Mouse (Mus musculus) forebrain, embryonic 14.5 days (tissue): ENCODE data around the gene Vsig2. TPM values are rescaled to one million over a fixed set of nuclear protein-coding genes. Genes with fewer than 3 reads are reported as not detected.

Experiments used
- ATAC-seq: fragments of 200-750 bp; cut with Nextera tagmentation; 2 replicates; pipeline ENCODE4 v1.8.0; 2017; ENCODE audit warnings: mild to moderate bottlenecking, moderate library complexity
- DNase-seq: peaks from one replicate; pipeline ENCODE4 v3.0.0-alpha.2; 2015; ENCODE audit warnings: low spot score
- H3K27ac ChIP-seq: fragments of 300-500 bp; sonication (generic); 2 replicates; pipeline ENCODE4 v1.5.1; 2014; ENCODE audit warnings: low read depth, mild to moderate bottlenecking, control low read depth, low read length, moderate library complexity
- H3K27me3 ChIP-seq: fragments of 300-500 bp; sonication (generic); replicated peaks from 2 replicates; pipeline ENCODE4 v1.6.1; 2014; ENCODE audit warnings: low read length, control low read depth, mixed read lengths; ENCODE audit not compliant: control insufficient read depth, insufficient read depth
- H3K36me3 ChIP-seq: fragments of 300-500 bp; sonication (generic); 2 replicates; pipeline ENCODE4 v1.6.1; 2014; ENCODE audit warnings: low read length, control low read depth; ENCODE audit not compliant: control insufficient read depth, insufficient read depth
- H3K4me1 ChIP-seq: fragments of 300-500 bp; sonication (generic); 2 replicates; pipeline ENCODE4 v1.6.1; 2014; ENCODE audit warnings: antibody characterized with exemption, low read length, control low read depth; ENCODE audit not compliant: control insufficient read depth, insufficient read depth
- H3K4me2 ChIP-seq: fragments of 300-500 bp; sonication (generic); 2 replicates; pipeline ENCODE4 v1.6.1; 2014; ENCODE audit warnings: mild to moderate bottlenecking, control low read depth, low read length
- H3K4me3 ChIP-seq: fragments of 300-500 bp; sonication (generic); 2 replicates; pipeline ENCODE4 v1.5.1; 2014; ENCODE audit warnings: low read depth, low read length, control low read depth
- H3K9ac ChIP-seq: fragments of 300-500 bp; sonication (generic); 2 replicates; pipeline ENCODE4 v1.6.1; 2014; ENCODE audit warnings: mild to moderate bottlenecking, low read length, control low read depth, moderate library complexity
- H3K9me3 ChIP-seq: fragments of 300-500 bp; sonication (generic); replicated peaks from 2 replicates; pipeline ENCODE4 v1.6.1; 2016; ENCODE audit warnings: low read length, control low read depth, mixed read lengths; ENCODE audit not compliant: control insufficient read depth
- WGBS: fragments of 180-500 bp; shearing (Covaris S2); extraction: QIAGEN DNeasy Blood & Tissue Kit; methylation state at CpG from one replicate; pipeline ENCODE4 v1.1.7; 2014; 5-methylcytosine and 5-hydroxymethylcytosine counted together
- polyA plus RNA-seq: library from polyadenylated mRNA; unstranded; fragments of >200 nt; fragmentation: Nextera tagmentation; extraction: Ambion mirVana; gene quantifications from 2 replicates; pipeline ENCODE4 v1.2.1, GENCODE M21; 2014

The Vsig2 gene
- polyA plus RNA-seq, 1 experiment from 2014 or later, result not detected

DNA sequence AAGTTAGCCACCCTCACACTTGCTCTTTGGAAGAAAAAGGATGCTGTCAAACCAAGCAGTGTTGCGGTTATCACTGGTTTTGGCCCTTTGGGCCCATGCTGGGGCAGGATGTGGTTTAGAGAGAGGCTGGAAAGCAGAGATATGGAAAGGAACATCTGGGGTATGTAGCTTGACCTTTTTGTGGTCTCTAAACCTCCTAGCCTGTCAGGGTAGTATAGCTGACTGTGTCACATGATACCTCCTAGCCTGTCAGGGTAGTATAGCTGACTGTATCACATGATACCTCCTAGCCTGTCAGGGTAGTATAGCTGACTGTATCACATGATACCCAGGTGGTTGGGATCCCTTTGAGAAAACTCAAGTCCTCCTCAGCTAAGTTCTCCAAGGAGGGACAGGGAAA is 15.2 kb downstream of the Vsig2 start:
- H3K27me3 ChIP-seq, result peaks cover 21% of the 10 kb centered on the region
- DNase-seq, result no peak

DNA sequence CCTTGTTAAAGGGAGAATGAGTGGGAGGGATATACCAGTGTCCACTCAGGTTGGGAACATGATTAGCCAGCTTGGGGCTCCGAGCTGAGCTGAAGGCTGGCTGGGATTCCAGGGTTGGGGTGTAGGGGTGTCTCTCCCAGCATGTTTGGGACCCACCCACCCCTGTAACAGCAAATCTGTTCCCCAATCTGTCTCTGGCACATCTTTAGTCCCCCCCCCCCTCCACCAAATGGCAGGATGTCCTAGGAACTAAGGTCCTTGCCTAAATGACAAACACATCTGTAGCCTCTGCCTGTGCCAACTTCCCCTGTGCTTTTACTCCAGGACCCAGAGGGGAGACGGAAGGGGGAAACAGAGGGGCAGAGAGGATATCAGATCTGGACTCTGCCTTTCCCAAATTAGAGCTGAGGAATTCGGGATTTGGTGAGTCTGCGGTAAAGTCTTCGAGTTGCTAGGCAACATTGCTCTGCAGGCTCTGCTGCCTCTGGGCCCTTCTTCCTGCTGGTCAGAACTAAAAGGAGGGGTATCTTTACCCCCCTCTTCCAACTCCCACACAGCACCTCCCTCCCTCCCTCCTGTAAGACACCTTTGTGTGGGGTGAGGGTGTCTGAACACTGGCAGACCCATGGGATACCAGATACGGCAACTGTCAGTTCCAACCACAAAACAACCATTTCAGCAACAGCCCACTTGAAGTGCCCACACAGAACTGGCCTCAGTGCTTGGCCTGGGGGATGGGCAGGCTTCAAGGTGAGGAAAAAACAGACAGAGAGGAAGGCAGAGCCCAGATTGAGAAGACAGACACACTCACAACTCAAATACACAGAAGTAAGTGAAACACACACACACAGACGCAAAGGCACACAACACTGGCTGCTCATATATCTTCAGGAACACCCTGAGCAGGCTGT is 16.0 kb downstream of the Vsig2 start, which contains the start of gene Siae:
Gene Siae (plus strand): TSS at position 861 of the 911 bp plus-strand sequence.
- Histone ChIP-seq H3K4me1 (peaks cover 16% of the 10 kb centered on the region), H3K36me3 (no peaks in the 10 kb centered on the region), H3K4me3 (no peak within 1 kb of the TSS), H3K27me3 (peaks cover 21% of the 10 kb centered on the region), H3K9me3 (no peaks in the 10 kb centered on the region), H3K9ac (0 out of 2 replicates have a peak within 1 kb of the TSS, but pooled peaks have one; percentile 17), H3K27ac (no peak within 1 kb of the TSS), H3K4me2 (no peak within 1 kb of the TSS)
- no peak for ATAC-seq
- WGBS, result 22% methylated on average over 7 of the region's 7 CpGs
- DNase-seq, result no peak

More for the DNA sequence above, 15.2 kb downstream of the Vsig2 start:
- ATAC-seq, result no peak
- H3K36me3 ChIP-seq, result no peaks in the 10 kb centered on the region
- peaks cover 16% of the 10 kb centered on the region for H3K4me1 ChIP-seq
- no peak overlapping the region for H3K4me3 ChIP-seq
- WGBS, result 91% methylated on average over 1 of the region's 1 CpGs
- no peaks in the 10 kb centered on the region for H3K9me3 ChIP-seq
- H3K4me2 ChIP-seq, result no peak overlapping the region
- H3K27ac ChIP-seq, result no peak overlapping the region
- no peak overlapping the region for H3K9ac ChIP-seq

DNA sequence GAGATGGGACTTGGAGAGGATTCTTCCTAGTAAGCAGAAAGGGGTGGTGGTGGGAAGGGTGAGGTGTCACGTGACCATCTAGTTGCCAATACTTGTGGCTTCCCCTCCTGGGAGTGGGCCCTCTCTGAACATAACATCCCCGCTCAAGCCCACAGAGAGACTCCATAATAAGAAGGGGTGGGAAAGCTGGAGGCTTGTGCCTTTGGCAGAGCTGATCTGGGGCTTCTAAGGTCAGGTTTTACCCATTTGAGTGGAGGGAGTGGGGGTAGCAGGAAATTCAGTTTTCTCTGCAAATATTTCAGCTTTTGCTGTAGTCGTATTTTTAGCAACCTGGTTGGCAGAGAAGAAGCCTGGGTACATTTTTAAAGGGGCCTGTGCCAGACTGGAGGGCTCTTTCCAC is 17.3 kb downstream of the Vsig2 start:
- H3K4me2 ChIP-seq, result no peak overlapping the region
- WGBS, result 82% methylated on average over 3 of the region's 3 CpGs
- no peak overlapping the region for H3K27ac ChIP-seq
- DNase-seq, result no peak
- H3K27me3 ChIP-seq, result peaks cover 15% of the 10 kb centered on the region
- H3K9ac ChIP-seq, result no peak overlapping the region
- H3K4me3 ChIP-seq, result no peak overlapping the region
- no peak for ATAC-seq
- no peaks in the 10 kb centered on the region for H3K36me3 ChIP-seq
- peaks cover 16% of the 10 kb centered on the region for H3K4me1 ChIP-seq
- no peaks in the 10 kb centered on the region for H3K9me3 ChIP-seq

DNA sequence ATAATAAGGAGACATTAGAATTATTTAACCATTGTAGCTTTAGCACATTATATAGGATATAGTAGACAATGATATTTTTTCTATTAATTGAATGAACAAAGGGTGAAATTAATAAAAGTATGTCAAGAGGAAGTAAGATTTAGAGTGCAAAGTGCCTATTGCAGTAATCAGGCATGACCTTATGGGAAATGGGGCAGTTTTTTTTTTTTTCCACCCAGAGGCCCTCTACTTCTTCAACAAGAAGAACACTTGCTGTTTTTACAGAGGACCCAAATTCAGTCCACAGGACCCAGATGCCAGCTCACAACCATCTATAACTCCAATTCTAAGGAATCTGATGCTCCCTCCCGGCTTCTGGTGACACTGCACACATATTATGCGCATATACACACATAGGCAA is 21.6 kb downstream of the Vsig2 start:
- ATAC-seq, result no peak
- 93% methylated on average over 2 of the region's 2 CpGs for WGBS
- Histone ChIP-seq H3K9me3 (no peaks in the 10 kb centered on the region), H3K4me1 (no peaks in the 10 kb centered on the region), H3K36me3 (no peaks in the 10 kb centered on the region), H3K27me3 (no peaks in the 10 kb centered on the region), H3K9ac (no peak overlapping the region), H3K27ac (no peak overlapping the region), H3K4me3 (no peak overlapping the region), H3K4me2 (no peak overlapping the region)
- no peak for DNase-seq

DNA sequence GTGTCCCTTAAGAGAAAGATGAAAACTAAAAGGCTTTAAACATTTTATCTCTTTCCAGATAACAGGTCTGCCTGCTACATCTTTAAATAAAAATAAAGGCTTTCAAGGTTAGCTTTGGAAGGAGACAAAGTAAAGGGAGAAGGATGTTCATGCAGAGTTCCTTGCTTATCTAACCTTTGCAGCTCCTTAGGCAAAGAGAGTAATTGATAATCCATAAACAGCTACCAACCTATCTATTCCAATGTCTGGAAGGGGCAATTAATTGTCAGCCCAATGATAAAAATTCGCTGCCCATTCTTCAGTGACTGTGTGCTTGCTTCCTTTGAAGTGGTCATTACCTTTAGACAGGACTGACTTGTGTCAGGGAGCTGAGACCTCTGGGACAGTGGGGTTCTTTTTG is 24.8 kb downstream of the Vsig2 start:
- H3K9ac ChIP-seq, result no peak overlapping the region
- H3K27me3 ChIP-seq, result no peaks in the 10 kb centered on the region
- H3K4me1 ChIP-seq, result peaks cover 7% of the 10 kb centered on the region; the same call in 1 of the 2 replicates
- no peak overlapping the region for H3K27ac ChIP-seq
- no peaks in the 10 kb centered on the region for H3K36me3 ChIP-seq
- DNase-seq, result no peak
- H3K9me3 ChIP-seq, result no peaks in the 10 kb centered on the region
- H3K4me3 ChIP-seq, result no peak overlapping the region
- WGBS, result 72% methylated on average over 1 of the region's 1 CpGs
- no peak for ATAC-seq
- no peak overlapping the region for H3K4me2 ChIP-seq

DNA sequence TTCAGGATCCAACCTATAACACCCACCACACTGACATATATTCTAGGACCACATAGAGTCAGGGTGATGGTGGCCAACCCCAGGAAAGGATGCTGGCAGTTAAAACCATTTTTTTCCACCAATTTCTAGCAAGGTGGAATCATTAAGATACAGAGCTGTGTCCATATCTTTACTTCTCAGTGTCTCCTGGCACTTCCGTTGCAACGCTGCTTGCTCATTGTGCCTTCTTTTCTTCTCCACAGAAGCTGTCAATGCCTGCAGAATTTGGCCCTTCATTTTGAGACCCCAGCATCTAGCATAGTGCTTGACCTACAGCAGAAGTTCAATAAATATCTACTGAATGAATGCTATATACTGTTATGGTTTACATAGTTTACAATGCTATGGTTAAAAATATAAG is 28.0 kb downstream of the Vsig2 start:
- Histone ChIP-seq H3K27me3 (no peaks in the 10 kb centered on the region), H3K4me1 (peaks cover 7% of the 10 kb centered on the region; the same call in 1 of the 2 replicates), H3K9ac (no peak overlapping the region), H3K4me3 (no peak overlapping the region), H3K27ac (no peak overlapping the region), H3K4me2 (no peak overlapping the region), H3K36me3 (no peaks in the 10 kb centered on the region), H3K9me3 (no peaks in the 10 kb centered on the region)
- WGBS, result 93% methylated on average over 2 of the region's 2 CpGs
- DNase-seq (no peak), ATAC-seq (no peak)

DNA sequence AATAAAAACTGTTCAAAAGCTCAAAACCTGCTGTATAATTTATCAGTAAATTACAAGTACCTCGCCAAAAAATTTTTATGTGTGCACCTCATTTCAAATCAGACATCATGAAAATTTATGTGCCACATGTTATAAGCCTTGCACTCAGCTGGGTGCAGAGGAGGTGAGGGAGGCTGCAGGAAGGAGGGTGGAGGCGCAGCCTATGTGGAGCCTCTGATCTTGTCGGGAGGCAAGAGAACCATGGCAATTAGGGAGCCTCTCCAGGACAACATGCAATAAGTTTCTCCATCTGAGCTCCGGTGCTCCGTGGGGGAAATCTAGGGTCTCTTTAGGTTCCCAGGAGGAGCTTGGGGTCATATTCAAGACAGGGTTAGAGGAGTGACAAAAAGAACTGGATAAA is 28.4 kb downstream of the Vsig2 start:
- DNase-seq, result no peak
- Histone ChIP-seq H3K27me3 (no peaks in the 10 kb centered on the region), H3K4me1 (peaks cover 7% of the 10 kb centered on the region; the same call in 1 of the 2 replicates), H3K9ac (no peak overlapping the region), H3K9me3 (no peaks in the 10 kb centered on the region), H3K36me3 (no peaks in the 10 kb centered on the region), H3K4me3 (no peak overlapping the region), H3K4me2 (no peak overlapping the region), H3K27ac (no peak overlapping the region)
- WGBS, result 56% methylated on average over 5 of the region's 5 CpGs
- no peak for ATAC-seq

DNA sequence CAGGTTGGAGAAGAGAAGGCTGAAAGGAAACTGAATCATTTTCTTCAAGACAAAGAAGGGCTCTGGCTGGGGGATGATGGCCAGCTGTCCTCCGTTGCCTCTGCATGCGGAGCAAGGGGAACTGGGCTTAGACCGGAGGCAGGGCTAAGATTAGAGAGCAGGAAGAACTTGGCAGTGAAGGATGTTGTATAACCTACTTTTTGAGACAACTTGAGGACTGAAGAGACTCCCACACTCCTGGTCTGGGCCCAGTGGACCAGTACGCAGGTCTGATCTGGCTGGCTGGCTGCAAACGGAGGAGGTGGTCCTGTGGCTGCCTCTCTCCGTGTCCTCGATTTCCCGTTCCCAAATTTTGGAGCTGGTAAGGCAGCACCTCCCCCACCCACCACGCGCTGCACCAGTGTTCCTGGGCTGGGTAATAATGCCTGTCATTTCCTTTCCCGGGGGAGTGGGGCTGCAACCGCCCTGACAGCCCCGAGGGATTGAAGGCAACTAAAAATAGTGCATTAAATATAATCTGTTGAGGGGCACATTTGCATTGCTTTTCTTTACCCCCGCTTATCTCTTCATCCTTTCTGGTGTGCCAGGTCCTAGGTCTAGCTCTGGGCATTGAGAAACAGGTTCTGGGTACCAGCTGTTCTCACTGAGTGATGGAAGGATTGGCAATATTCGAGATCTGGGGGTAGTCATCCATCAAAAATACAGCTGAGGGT is 29.0 kb downstream of the Vsig2 start:
- H3K36me3 ChIP-seq, result no peaks in the 10 kb centered on the region
- WGBS, result 57% methylated on average over 15 of the region's 15 CpGs
- ATAC-seq (0 out of 2 replicates have a peak, but pooled peaks have one; percentile 20), DNase-seq (no peak)
- peaks cover 7% of the 10 kb centered on the region; the same call in 1 of the 2 replicates for H3K4me1 ChIP-seq
- H3K9ac ChIP-seq, result no peak overlapping the region
- no peaks in the 10 kb centered on the region for H3K9me3 ChIP-seq
- H3K27ac ChIP-seq, result no peak overlapping the region
- no peaks in the 10 kb centered on the region for H3K27me3 ChIP-seq
- no peak overlapping the region for H3K4me3 ChIP-seq
- no peak overlapping the region for H3K4me2 ChIP-seq
